Mouse (Mus musculus): ENCODE results near the gene Rere. TPM values are rescaled to one million over a fixed set of nuclear protein-coding genes. Genes with fewer than 3 reads are reported as not detected.
A peak's percentile ranks its signal among the peaks of the same experiment; 100 is the strongest.

Rere gene
- total and polyA plus RNA-seq, 2 experiments from 2014 or later, result 25.9 to 32.9 TPM

DNA sequence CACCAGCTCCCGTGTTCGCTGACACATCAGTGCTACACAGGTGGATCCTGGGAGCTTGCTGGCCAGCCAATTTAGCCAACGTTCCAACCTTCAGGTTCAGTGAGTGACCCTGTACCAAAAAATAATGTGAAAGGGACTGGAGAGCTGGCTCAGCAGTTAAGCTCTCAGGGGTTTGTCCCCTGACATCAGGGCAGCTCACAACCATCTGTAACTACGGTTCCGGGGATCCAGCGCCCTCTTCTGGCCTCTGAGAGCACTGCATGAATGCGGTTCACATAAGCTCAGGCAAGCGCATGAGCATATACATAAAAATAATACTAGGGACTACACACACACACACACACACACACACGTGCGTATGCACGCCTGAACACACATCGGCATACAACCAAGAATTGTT, 381.7 kb downstream of the Rere start:
- 58% methylated on average over 12 of the region's 12 CpGs for WGBS
- H3K9ac ChIP-seq (replicated peaks; ENCODE audit: low read length), result no peak overlapping the region
- no peaks in the 10 kb centered on the region for H3K36me3 ChIP-seq (ENCODE audit: insufficient read depth, low read length)
- H3K4me1 ChIP-seq (ENCODE audit: insufficient read depth, low read length), result 0 out of 2 replicates have a peak, but pooled peaks cover 4% of the 10 kb centered on the region
- no peaks in the 10 kb centered on the region for H3K9me3 ChIP-seq (ENCODE audit: low read length)
- peak; percentile 72 for TF ChIP-seq CTCF (IDR thresholded peaks at IDR 0.05; ENCODE audit: low read depth)
- no peak overlapping the region for H3K4me3 ChIP-seq (ENCODE audit: low read length)
- DNase-seq (ENCODE audit: low spot score), result peak; percentile 61
- H3K27me3 ChIP-seq (ENCODE audit: insufficient read depth, low read length), result no peaks in the 10 kb centered on the region
- ATAC-seq, result no peak
- H3K27ac ChIP-seq, result no peak overlapping the region
- no peak overlapping the region for H3K4me2 ChIP-seq (ENCODE audit: low read depth, low read length)

DNA sequence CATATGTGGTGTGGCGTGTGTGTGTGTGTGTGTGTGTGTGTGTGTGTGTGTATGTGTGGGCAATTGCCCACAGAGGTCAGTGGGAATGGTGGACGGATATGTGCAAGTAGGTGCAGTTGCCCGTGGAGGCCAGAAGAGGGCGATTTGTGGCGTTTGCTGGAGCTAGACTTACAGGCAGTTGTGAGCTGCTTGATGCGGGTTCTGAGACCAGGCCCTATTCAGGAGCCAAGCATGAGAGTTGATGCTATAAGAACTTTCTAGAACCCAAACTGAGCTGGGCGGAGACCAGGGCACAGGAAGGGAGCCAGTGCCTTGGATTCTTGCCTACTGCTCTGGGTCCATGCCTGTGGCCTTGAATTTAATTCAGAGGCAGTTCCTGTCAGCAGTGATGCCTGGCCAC, 383.3 kb downstream of the Rere start:
- DNase-seq (ENCODE audit: low spot score) (peak; percentile 24), ATAC-seq (no peak)
- H3K27me3 ChIP-seq (ENCODE audit: insufficient read depth, low read length), result no peaks in the 10 kb centered on the region
- H3K9me3 ChIP-seq (ENCODE audit: low read length), result no peaks in the 10 kb centered on the region
- H3K9ac ChIP-seq (replicated peaks; ENCODE audit: low read length), result no peak overlapping the region
- H3K36me3 ChIP-seq (ENCODE audit: insufficient read depth, low read length), result no peaks in the 10 kb centered on the region
- H3K4me1 ChIP-seq (ENCODE audit: insufficient read depth, low read length), result 0 out of 2 replicates have a peak, but pooled peaks cover 4% of the 10 kb centered on the region
- WGBS, result 90% methylated on average over 7 of the region's 7 CpGs
- no peak overlapping the region for H3K27ac ChIP-seq
- no peak overlapping the region for H3K4me2 ChIP-seq (ENCODE audit: low read depth, low read length)
- TF ChIP-seq CTCF (IDR thresholded peaks at IDR 0.05; ENCODE audit: low read depth), result peak; percentile 57
- no peak overlapping the region for H3K4me3 ChIP-seq (ENCODE audit: low read length)

DNA sequence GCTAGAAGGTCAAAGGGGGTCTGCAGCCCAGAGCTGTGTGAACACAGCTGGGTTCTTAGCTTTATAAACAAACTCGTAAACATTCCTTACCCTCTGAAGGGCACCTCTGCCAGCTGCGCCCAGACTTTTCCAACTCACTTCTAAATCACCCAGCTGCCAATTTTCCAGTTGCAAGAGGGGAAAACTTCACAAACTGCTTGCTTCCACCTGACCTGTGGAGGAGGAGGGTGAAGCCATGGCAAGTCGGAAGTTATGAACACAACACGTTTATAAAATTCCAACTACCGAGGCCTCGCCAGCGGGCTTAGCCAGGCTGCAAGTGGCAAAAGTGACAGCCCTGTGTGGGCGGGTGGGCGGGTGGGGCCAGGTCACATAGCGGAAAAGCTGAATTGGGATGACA, 384.4 kb downstream of the Rere start:
- WGBS, result 82% methylated on average over 10 of the region's 10 CpGs
- ATAC-seq (no peak), DNase-seq (ENCODE audit: low spot score) (no peak)
- Histone ChIP-seq H3K36me3 (ENCODE audit: insufficient read depth, low read length) (no peaks in the 10 kb centered on the region), H3K27ac (no peak overlapping the region), H3K4me3 (ENCODE audit: low read length) (no peak overlapping the region), H3K4me1 (ENCODE audit: insufficient read depth, low read length) (0 out of 2 replicates have a peak, but pooled peaks cover 4% of the 10 kb centered on the region), H3K9ac (replicated peaks; ENCODE audit: low read length) (no peak overlapping the region), H3K9me3 (ENCODE audit: low read length) (no peaks in the 10 kb centered on the region), H3K4me2 (ENCODE audit: low read depth, low read length) (no peak overlapping the region), H3K27me3 (ENCODE audit: insufficient read depth, low read length) (no peaks in the 10 kb centered on the region)
- TF ChIP-seq CTCF (IDR thresholded peaks at IDR 0.05; ENCODE audit: low read depth), result no peak

Other genes starting within 250 kb of the Rere start
- 4.9 and 5.4 TPM in 2 replicates for gene Gpr157, start 194.3 kb upstream of the Rere start, total RNA-seq (2014; rRNA removed)
- 0.52 and 0.74 TPM in 2 replicates for gene Gpr157, start 194.3 kb upstream of the Rere start, polyA plus RNA-seq (2015; fragmentation: Nextera tagmentation; extraction: Ambion mirVana)
- gene Slc2a5, start 162.4 kb upstream of the Rere start, total RNA-seq (2014; rRNA removed), result 1.5 and 2.9 TPM in 2 replicates
- 2.7 and 3.0 TPM in 2 replicates for gene Slc2a5, start 162.4 kb upstream of the Rere start, polyA plus RNA-seq (2015; fragmentation: Nextera tagmentation; extraction: Ambion mirVana)
- gene Slc2a7, start 132.7 kb upstream of the Rere start, total RNA-seq (2014; rRNA removed), result not detected in 2 replicates
- not detected in 2 replicates for gene Slc2a7, start 132.7 kb upstream of the Rere start, polyA plus RNA-seq (2015; fragmentation: Nextera tagmentation; extraction: Ambion mirVana)
- not detected in 2 replicates for gene Car6, start 80.3 kb upstream of the Rere start, total RNA-seq (2014; rRNA removed)
- gene Car6, start 80.3 kb upstream of the Rere start, polyA plus RNA-seq (2015; fragmentation: Nextera tagmentation; extraction: Ambion mirVana), result not detected in 2 replicates
- 538 and 549 TPM in 2 replicates for gene Eno1, start 44.9 kb upstream of the Rere start, total RNA-seq (2014; rRNA removed)
- 1,243 and 1,257 TPM in 2 replicates for gene Eno1, start 44.9 kb upstream of the Rere start, polyA plus RNA-seq (2015; fragmentation: Nextera tagmentation; extraction: Ambion mirVana)